In the genomic region with DNA sequence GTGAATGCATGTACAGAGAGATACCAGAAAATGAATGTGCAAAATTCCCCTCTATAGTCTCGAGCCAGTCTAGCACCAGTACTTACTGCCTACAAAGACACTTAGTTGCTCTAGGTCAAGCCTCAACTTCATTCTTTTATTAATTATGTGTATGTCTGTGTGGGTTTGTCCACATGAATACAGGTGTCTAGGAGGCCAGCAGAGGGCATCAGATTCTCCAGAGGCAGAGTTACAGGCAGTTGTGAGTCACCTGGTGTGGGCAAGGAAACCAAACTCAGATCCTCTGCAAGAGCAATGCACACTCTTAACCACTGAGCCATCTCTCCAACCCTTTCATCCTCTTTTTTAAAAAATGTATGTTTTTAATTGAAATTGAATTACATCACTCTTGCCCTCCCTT, we compare ENCODE assay signal across 17 mouse cellular contexts.
"Had no signal": no experiment of that assay in that cellular context is flagged by ENCODE, and none has a peak within 500 bp of the region (broad histone marks: within the 10 kb centered on the region; RNA-seq: fewer than 3 reads in every experiment).

No protein-coding gene starts in this region.

- H3K36me3 ChIP-seq: kidney, embryonic 15.5 days; liver, embryonic 13.5 days; midbrain, embryonic 12.5 days; midbrain, embryonic 15.5 days; neural tube, embryonic 13.5 days had no signal

- H3K27me3 ChIP-seq: liver, embryonic 13.5 days; midbrain, embryonic 12.5 days; midbrain, embryonic 15.5 days; neural tube, embryonic 13.5 days had no signal

- H3K27ac ChIP-seq: kidney, embryonic 15.5 days; liver, embryonic 13.5 days; macrophage; midbrain, embryonic 12.5 days; midbrain, embryonic 15.5 days; neural tube, embryonic 13.5 days had no signal

- H3K4me1 ChIP-seq: kidney, embryonic 15.5 days; liver, embryonic 13.5 days; midbrain, embryonic 12.5 days; midbrain, embryonic 15.5 days; neural tube, embryonic 13.5 days had no signal

- H3K9me3 ChIP-seq: kidney, embryonic 15.5 days; liver, embryonic 13.5 days; midbrain, embryonic 12.5 days; midbrain, embryonic 15.5 days; neural tube, embryonic 13.5 days had no signal

- ATAC-seq: intestine, postnatal 0 days; lung, postnatal 0 days; midbrain, embryonic 15.5 days had no signal

- H3K9ac ChIP-seq: kidney, embryonic 15.5 days; liver, embryonic 13.5 days; lung, embryonic 14.5 days; midbrain, embryonic 12.5 days; midbrain, embryonic 15.5 days; neural tube, embryonic 13.5 days had no signal

- H3K4me3 ChIP-seq: kidney, embryonic 15.5 days; liver, embryonic 13.5 days; midbrain, embryonic 12.5 days; midbrain, embryonic 15.5 days; myocyte; neural tube, embryonic 13.5 days had no signal

- DNase-seq: kidney, adult 2 months; kidney, postnatal 10 days; kidney, postnatal 36 days; liver, embryonic 13.5 days; lung, embryonic 14.5 days; right cerebral cortex, adult 18-20 months; right cerebral cortex, postnatal 14 days; right cerebral cortex, postnatal 4 days; thymus, postnatal 25 days had no signal

- H3K4me2 ChIP-seq: kidney, embryonic 15.5 days; liver, embryonic 13.5 days; lung, embryonic 14.5 days; midbrain, embryonic 12.5 days; midbrain, embryonic 15.5 days; neural tube, embryonic 13.5 days had no signal
